Mouse (Mus musculus): Measurements from ENCODE around the gene Nxpe3. TPM values are rescaled to one million over a fixed set of nuclear protein-coding genes. Genes with fewer than 3 reads are reported as not detected.

Nxpe3 gene
- total RNA-seq (2021) = 1.6 and 2.0 TPM in 2 replicates
- long read RNA-seq = 0 reads

DNA sequence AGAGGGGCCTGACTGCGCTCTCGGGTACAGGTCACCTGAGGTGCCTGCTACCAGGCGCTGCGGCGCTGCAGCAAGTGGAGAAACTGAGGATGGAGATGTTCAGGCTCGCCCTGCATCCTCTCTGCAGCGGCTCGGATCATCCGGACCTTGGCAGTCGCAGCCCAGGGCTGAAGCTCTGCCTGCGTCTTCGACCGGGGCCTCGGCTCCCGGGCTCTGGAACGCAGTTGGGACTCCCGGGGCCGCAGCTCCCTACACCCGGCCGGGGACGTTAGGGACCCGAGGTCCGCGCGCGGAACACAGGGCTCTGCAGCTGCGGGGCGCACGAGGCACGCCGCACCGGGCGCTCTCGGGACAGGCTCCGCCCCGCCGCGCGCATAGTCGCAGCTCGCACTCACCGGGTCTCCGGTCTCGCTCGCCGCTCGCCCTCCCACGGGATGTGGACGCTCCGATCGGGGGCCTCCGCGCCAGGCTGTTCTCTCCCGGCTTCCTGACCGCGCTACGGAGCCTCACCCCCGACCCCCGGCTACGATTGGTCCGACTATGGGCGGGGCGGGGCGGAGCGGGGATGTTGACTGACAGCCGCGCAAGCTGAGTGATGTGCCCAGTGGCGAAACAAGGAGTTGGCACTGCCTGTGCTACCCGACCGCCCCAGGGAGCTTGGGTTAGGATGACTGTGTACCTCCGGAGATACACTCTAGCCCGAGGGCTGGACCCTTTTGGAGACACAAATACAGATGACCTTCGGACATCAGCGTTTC, at the start of gene Nxpe3:
TSS of gene Nxpe3 (minus strand) at position 393 of the 758 bp plus-strand sequence.
- DNase-seq = peak; percentile 81

DNA sequence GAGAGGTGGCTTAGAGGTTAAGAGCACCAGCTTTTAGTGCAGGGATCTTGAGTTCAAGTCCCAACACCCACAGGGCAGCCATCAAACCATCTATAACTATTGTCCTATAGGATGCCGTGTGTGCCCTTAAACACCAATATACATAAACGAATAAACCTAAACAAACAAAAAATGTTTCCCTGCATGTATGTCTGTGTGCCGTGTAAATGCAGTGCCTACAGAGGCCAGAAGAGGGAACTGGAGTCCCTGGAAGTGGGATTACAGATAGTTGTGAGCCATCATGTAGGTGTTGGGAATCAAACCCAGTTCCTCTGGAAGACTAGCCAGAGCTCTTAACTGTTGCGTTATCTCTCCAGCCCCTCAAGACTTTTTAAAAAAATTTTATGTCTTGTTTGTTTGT, 45.7 kb upstream of the Nxpe3 start:
- no peak for DNase-seq

DNA sequence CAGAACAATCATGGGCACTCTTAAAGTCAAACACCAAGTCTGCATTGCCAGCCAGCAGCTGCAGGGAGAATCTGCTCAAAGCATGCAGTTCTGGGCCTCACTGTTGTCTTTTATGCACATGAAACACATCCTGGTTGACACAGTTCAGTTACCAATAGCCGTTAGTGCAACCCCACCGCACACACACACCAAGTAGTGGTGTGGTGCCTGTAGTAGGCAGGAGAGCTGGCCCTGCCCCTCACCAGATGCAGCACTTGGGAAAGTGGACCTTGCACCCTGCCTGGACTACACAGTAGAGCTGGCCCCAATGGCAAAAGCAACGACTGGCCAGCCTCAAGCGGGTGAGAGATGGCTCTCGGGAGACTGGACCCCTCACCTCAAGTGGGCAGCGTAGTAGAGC, 44.6 kb upstream of the Nxpe3 start:
- no peak for DNase-seq

DNA sequence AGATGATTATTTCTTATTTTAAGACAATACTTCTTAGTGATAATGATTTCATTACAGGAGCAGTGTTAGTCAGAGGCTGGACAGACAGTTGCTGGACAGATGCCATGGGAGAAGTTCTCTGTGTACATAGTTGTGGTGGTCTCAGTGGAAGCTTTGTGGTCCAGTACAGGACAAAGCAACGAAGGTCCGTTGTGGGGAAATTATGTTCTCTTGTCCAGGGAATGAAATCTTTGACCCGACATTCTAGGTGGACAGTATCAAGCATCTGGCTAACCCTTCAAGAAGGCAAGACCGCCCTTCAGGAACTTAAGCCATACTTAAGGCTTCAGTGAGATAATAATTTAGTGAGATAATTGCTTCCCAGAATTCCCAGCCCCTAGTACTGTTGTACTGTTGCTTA, 43.7 kb upstream of the Nxpe3 start:
- no peak for DNase-seq

DNA sequence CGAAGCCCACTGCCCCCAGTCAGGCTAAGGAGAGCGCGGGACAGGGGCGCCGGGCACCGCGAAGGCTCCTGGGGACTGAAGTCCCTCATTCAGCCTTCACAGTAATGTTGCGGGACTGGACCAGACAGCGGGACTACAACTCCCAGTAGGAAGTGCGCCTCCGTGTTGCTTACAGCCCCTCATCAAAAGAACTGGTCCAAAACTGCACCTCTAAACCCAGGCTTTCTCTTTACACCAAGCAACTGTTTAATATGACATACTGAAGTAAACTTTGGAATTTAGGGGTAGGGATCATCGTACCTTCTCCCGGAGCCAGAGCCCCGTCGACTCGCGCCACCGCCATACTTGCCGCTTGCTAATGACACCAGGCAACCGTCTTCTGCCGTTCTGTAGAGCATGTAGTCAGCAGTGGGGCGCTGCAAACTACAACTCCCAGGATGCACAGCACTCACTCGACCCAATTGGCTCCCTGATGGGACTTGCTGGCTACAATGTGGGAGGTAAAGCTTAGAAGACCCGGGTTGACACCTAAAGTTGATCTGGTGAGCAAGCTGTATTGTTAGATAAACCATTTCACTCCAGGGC, 39.5 kb upstream of the Nxpe3 start, which contains the start of gene Cep97:
TSS of gene Cep97 (minus strand) at position 403 of the 585 bp plus-strand sequence.
- DNase-seq = peak; percentile 79

DNA sequence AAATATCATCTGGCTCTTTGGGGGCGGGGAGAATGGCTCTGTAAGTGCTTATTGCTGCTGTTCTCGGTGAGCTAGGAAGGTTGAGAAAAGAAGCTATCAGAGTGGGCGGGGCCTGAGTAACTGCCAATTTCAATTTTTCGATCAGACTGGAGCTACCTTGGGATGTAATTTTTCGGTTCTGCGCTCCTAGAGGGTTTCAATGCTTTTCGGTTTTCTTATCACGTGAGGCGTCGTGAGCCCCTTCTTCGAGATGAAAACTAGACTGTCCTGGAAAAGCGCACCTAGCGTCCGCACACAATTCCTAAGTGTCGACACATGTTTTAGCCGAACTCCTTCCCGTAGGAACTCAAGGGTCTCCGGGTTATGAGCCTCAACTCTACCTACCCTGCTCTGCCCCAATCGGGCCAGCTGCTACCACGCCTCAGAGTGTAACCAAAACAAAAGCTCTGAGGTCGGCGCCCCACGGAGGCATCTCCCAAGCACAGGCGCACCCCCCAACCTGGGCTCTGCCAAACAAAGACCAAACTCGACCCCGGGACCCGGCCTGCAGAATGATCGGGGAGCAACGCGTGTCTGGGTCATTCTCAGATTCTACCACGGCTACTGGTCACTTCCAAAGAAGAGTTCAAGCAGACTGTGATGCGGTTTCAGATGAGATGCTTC, 38.7 kb upstream of the Nxpe3 start:
- DNase-seq = peak; percentile 29

DNA sequence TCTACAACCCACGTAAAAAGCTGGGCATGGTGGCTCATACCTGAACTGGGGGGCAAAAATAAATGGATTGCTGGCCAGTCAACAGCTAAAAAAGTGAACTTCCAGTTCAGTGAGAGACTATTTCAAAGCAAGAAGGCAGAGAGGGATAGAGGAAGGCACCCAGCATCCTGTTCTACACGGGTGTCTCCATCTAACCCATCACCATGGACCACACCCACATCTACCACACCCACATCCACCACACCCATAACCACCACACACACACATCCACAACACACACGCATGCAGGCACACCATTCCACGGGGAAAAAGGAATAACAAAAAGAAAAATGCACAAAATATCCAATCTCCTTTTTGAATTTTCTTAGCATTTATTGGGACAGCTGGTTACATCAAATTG, 28.9 kb upstream of the Nxpe3 start:
- DNase-seq = no peak

DNA sequence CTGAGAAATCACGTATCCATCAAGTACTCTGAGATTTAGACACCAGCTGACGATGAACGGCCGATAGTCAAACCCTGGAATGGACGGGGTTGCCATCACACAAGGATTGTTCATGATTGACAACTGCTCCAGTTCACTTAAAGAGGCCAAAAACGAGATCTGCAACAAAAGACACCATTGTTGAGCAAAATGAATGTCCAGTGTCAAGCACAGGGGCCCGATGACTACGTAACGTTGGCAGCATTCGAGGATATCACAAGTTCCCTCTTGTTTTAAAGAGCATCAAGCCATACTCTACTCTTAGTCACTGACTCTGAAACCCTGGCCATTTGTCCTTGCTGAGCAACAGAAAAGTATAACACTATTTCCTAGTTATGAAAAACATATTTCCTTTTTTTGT, 27.0 kb upstream of the Nxpe3 start:
- DNase-seq = no peak

DNA sequence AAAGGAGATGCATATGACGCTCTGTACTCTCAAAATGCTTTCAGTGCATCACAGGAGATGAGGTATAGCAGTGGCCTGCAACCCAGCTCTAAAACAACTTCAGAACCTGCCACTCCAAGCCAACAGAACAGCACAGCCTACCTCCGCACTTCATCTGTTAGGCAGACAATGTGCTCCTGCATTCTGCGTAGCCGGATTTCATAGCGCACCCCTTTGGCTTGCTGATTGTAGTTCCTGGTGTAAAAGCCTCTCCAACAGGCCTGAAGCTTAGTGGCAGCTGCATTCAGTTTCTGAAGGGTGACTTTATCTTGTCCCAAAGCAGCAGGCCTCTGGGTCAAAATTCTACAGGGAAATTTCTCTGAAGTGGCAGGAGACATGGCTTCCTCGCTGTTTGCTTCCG, 19.6 kb upstream of the Nxpe3 start:
- DNase-seq = no peak

DNA sequence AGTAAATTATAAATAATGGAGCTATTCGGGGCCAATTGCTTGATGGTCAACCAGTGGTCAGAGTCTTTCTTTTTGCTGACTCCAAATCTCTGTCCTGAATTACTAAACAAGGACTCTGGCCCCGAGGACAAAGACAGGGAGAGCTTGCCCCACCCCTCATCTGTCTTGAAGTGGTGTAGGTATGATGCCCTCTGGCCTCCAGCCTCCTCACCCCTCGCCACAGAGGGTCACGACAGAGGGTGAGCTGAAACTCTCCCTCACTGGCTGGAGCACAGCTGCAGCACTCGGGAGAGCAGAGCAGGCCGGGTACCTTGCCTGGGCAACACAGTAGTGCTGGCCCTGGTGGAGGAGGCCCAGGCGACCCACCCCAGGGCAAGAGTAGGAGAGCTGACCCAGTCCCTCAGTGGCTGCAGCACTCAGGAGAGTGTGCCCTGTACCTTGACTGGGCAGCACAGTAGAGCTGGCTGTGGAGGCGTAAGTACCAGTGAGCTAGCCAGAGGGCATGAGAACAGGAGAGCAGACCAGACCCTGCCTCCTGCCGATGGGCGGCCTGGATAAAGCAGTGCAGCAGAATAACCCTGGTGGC, 15.2 kb upstream of the Nxpe3 start:
- no peak for DNase-seq

DNA sequence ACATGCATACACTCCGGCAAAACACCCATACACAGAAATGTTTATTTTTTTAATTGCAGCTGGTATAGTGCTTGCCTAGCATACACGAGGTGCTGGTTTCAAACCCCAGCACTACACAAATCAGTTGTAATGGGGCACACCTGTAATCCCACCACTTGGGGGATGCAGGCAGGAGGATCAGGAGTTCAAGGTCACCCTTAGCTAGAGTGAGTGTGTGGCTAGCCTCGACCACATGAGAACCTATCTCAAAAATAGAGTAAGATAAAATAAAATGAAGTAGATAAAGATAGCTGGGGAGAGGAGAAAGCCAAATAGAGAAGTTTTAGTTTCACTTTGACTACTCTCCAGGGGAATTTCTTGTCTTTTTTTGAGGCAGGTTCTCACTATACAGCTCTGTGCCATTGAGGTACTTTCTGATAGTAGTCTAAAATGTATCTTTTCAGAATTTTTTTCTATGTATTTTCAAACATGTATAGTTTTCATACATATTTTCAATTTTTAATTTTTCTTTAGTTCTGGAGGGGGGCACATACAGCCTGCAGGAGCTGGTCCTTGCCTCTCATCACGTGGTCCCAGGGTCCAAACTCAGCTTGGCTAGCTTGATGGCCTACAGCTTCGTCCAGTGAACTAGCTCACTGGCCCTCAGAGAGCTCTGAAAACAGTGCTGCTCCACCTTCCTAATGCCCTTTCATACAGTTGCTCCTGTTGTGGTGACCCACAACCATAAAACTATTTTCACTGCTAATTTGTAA, 12.0 kb upstream of the Nxpe3 start:
- DNase-seq = no peak

DNA sequence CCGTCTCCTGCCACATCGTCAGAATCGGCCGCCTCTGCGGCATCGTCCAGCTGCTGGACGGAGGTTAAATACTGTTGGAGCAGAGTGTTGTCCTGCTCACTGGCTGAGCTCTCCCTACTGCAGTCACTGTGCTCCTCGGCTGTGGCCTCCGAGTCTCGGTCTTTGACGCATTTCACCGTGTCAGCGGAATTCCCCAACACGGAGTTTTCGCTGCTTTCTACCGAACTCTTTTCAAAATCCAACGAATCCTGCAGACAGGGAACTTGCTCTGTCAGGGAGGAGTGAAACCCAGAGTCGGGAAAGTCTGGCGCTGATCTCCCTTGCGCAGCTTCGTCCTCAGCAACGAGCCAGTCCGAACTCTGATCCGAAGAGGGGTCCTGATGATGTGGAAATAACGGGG, 10.3 kb upstream of the Nxpe3 start:
- no peak for DNase-seq

DNA sequence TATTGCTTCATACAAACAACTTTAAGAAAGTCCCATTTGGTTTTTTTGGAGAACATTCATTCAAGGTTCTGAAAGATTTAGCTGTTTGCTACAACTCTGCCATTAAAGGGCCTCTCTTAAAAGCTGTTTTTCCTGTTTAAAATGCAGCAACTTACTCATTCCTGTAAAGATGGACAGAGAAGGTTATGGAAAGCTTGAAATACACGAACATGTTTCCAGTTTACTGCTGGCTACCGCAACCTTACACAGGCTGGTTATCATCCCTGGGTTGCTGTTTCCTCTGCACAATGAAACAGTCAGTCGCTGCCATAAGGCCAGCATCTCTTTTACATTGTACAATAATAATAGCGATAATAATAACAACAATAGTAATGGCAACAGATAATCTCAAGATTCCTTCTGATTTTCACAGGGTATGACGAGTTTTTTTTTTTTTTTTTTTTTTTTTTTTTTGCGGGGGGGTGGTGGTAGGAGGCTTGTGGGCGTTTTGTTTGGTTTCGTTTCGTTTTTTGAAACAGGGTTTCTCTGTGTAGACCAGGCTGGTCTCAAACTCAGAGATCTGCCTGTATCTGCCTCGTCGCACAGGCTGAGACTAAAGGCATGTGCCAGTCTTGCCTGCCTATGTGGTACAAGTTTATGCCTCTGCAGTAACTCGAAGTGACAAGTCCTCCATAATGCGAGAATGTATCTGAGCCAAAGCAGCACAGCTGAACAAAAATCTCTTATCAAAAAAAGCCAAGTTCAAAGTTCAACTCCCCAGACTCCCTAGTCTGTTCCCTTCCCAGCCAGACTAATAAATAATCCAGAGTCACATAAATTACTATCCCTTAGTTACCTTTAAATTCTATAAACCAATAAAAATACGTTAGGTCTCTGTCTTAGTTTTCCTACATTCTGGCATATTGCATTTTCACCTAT, 7.0 kb upstream of the Nxpe3 start:
- DNase-seq = no peak

DNA sequence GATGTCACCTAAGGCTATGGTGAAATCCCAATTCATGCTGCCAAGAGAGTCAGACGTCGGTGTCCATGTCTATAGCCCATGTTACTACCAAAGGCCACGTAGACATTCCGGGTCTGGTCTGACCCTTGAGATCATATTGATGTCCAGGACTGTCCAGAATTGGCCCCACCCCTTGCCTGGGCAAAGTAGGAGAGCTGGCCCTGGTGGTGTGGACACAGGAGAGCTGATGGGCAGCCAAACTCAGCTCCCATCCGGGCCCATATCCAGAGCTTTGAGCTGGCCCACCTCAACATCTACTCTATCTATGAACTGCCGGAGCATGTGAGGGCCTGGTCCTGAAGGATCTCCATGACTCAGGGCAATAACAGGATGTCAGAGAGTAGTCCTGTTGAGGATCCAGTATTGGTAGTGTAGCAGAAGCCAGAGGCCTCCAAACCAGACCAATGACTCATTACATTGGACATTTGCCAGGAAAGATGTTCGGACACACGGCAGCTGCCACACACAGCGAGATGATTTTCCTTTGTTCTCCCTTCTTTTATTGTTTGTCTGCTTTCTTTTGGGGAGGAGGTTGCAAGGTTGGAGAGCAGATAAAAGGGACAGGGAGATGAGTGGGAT, 3.4 kb upstream of the Nxpe3 start:
- no peak for DNase-seq

DNA sequence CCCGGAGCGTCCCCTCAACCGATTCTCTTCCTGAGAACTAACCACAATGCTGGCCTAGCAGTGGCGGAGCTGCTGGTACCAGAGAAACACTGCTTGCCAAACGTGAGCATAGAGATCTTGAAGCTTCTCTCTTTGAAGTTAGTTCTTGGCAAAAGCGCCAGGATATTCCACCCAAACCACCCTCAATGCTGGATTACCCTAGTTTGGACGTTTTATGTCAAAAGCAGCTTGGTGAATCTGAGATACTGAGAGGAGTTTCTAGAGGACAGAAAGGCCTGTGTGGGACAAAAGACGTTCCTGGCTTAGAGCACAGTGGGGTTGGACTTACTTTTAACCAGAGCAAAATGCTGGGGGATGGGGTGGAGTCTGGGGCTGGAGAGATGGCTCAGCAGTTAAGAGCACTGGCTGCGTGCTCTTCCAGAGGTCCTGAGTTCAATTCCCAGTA, 588 bp upstream of the Nxpe3 start:
- DNase-seq = no peak

DNA sequence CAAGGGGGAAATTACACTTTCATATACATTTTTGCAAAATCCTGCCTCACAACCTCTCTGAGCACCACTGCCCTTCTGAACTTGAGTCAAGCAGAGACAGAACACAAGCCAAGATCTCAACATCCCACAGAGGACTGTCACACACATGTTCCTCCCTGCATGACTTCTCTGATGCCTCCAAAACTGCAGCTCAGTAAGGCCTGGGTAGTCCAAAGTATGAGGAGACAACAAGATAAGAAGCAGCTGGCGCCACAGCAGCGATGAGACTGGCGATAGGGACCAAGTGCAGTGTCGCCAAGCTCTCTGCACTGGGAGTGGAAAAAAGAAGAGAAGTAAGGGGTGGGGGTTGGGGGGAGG, 571 bp downstream of the Nxpe3 start:
- no peak for DNase-seq

DNA sequence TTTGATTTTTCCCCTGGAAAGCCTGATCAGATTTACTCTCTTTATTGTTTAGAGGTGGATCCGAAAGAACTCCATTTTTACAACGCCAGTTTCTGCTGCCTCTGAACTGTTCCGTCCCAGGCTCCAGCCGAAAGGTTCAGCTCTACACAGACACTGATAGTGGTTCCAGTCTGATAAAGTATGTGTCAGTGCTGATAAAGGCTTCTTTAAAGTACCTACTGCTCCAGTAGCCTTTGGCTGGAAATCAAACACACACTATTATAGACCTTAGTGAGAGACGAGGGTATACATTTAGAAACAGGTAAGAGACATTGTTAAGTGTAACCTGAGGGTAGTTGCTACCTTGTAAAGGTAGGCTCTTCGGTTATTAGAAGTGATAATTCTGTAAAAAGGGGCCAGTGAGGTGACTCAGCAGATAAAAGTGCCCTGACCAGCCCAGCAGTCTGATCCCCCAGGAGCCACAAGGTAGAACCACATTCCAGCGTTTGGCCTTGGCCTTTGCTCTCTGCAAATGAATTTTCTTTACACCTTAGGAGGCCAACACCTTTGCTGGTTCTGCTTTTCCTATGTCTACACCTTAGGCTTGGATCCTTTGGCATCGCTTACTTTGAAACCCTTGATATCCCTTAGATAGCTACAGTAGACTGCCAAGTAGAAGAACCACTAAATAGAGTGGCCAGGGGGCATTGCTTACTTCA, 1.5 kb downstream of the Nxpe3 start:
- DNase-seq = no peak

DNA sequence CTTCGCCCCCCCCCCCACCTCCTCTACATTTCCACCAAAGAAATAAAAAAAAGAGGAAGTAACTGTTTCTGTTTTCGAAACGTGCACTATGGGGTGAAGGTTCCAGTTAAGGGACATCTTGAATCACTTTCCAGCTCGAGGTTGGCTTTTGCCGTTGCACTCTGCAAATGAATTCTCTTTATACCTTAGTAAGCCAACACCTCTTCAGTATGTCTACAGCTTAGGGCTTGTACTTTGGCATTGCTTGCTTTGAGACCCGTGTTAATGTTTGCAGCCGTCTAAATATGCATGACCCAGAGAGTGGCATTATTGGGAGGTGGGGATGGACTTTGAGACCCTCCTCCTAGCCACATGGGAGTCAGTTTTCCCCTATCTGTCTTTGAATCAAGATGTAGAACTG, 2.6 kb downstream of the Nxpe3 start:
- no peak for DNase-seq

DNA sequence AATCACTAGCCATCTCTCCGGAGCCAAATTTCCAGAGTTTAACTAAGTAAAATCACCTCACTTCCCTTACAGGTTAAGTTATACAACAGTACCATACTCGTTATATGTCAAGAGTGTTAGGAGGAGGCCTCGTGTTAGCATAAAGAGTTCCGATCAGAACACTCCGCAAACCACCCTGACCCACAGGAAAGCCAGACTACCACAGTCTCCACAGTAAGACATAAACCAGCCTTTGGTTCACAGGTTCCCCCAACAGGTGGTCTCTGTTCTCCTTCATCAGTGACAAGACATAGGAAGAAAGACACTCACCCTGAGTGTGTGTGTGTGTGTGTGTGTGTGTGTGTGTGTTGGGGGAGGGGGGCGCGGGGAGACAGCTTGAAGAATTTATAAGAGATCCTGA, 3.7 kb downstream of the Nxpe3 start:
- no peak for DNase-seq
